Mouse (Mus musculus) midbrain, embryonic 13.5 days (tissue): ENCODE measurements around the gene Helt. TPM values are rescaled to one million over a fixed set of nuclear protein-coding genes. Genes with fewer than 3 reads are reported as not detected.

Experiments used
- ATAC-seq: fragments of 200-750 bp; cut with Nextera tagmentation; 2 replicates; pipeline ENCODE4 v1.8.0; 2017; ENCODE audit warnings: mild to moderate bottlenecking, moderate TSS enrichment, moderate library complexity
- H3K27ac ChIP-seq: fragments of 300-500 bp; sonication (generic); 2 replicates; pipeline ENCODE4 v1.5.1; 2015; ENCODE audit warnings: inconsistent platforms, mild to moderate bottlenecking, moderate library complexity
- H3K27me3 ChIP-seq: fragments of 300-500 bp; sonication (generic); 2 replicates; pipeline ENCODE4 v1.6.1; 2015; ENCODE audit warnings: mild to moderate bottlenecking, inconsistent platforms
- H3K36me3 ChIP-seq: fragments of 300-500 bp; sonication (generic); 2 replicates; pipeline ENCODE4 v1.6.1; 2015; ENCODE audit warnings: mild to moderate bottlenecking, inconsistent platforms
- H3K4me1 ChIP-seq: fragments of 300-500 bp; sonication (generic); replicated peaks from 2 replicates; pipeline ENCODE4 v1.6.1; 2015; ENCODE audit warnings: inconsistent platforms
- H3K4me2 ChIP-seq: fragments of 300-500 bp; sonication (generic); replicated peaks from 2 replicates; pipeline ENCODE4 v1.6.1; 2015; ENCODE audit warnings: moderate library complexity, mild to moderate bottlenecking, inconsistent platforms
- H3K4me3 ChIP-seq: fragments of 300-500 bp; sonication (generic); replicated peaks from 2 replicates; pipeline ENCODE4 v1.5.1; 2015; ENCODE audit warnings: mild to moderate bottlenecking, inconsistent platforms
- H3K9ac ChIP-seq: fragments of 300-500 bp; sonication (generic); replicated peaks from 2 replicates; pipeline ENCODE4 v1.6.1; 2015; ENCODE audit warnings: mild to moderate bottlenecking, inconsistent platforms
- H3K9me3 ChIP-seq: fragments of 300-500 bp; sonication (generic); 2 replicates; pipeline ENCODE4 v1.6.1; 2016; ENCODE audit warnings: mild to moderate bottlenecking, inconsistent platforms
- WGBS: fragments of 180-500 bp; shearing (Covaris S2); methylation state at CpG from one replicate; pipeline ENCODE4 v1.1.7; 2015; 5-methylcytosine and 5-hydroxymethylcytosine counted together
- polyA plus RNA-seq: library from polyadenylated mRNA; unstranded; fragments of >200 nt; fragmentation: Nextera tagmentation; extraction: Ambion mirVana; gene quantifications from 2 replicates; pipeline ENCODE4 v1.2.1, GENCODE M21; 2015

Gene Helt
- polyA plus RNA-seq = 27.1 and 38.4 TPM in 2 replicates

GRCm38 (mm10) chr8:46294181-46294892, at the start of gene Helt:
Helt (minus strand) TSS chr8:46294671.
- Histone ChIP-seq H3K36me3 (no peaks in the 10 kb centered on the region), H3K4me2 (peak within 1 kb of the TSS; percentile 54), H3K27me3 (peaks cover 94% of the 10 kb centered on the region), H3K9ac (no peak within 1 kb of the TSS), H3K4me1 (peaks cover 47% of the 10 kb centered on the region), H3K9me3 (no peaks in the 10 kb centered on the region), H3K27ac (no peak within 1 kb of the TSS), H3K4me3 (peak within 1 kb of the TSS; percentile 32)
- WGBS = under 1% methylated on average over 49 of the region's 50 CpGs
- ATAC-seq = peak; percentile 60

GRCm38 (mm10) chr8:46342272-46342671, 47.8 kb upstream of the Helt start:
- ATAC-seq = no peak
- WGBS = 88% methylated on average over 13 of the region's 13 CpGs
- H3K9ac ChIP-seq = no peak overlapping the region
- H3K4me2 ChIP-seq = no peak overlapping the region
- no peaks in the 10 kb centered on the region for H3K4me1 ChIP-seq
- no peak overlapping the region for H3K27ac ChIP-seq
- no peaks in the 10 kb centered on the region for H3K9me3 ChIP-seq
- no peaks in the 10 kb centered on the region for H3K27me3 ChIP-seq
- H3K36me3 ChIP-seq = no peaks in the 10 kb centered on the region
- no peak overlapping the region for H3K4me3 ChIP-seq

GRCm38 (mm10) chr8:46340381-46341273, 46.2 kb upstream of the Helt start:
- H3K4me3 ChIP-seq = no peak overlapping the region
- no peaks in the 10 kb centered on the region for H3K4me1 ChIP-seq
- no peaks in the 10 kb centered on the region for H3K9me3 ChIP-seq
- no peaks in the 10 kb centered on the region for H3K27me3 ChIP-seq
- no peak overlapping the region for H3K4me2 ChIP-seq
- H3K9ac ChIP-seq = no peak overlapping the region
- ATAC-seq = no peak
- H3K36me3 ChIP-seq = no peaks in the 10 kb centered on the region
- 87% methylated on average over 14 of the region's 14 CpGs for WGBS
- H3K27ac ChIP-seq = no peak overlapping the region

GRCm38 (mm10) chr8:46339317-46339716, 44.8 kb upstream of the Helt start:
- no peaks in the 10 kb centered on the region for H3K36me3 ChIP-seq
- 83% methylated on average over 5 of the region's 5 CpGs for WGBS
- H3K4me3 ChIP-seq = no peak overlapping the region
- no peaks in the 10 kb centered on the region for H3K27me3 ChIP-seq
- ATAC-seq = no peak
- no peaks in the 10 kb centered on the region for H3K4me1 ChIP-seq
- H3K27ac ChIP-seq = no peak overlapping the region
- no peak overlapping the region for H3K9ac ChIP-seq
- H3K9me3 ChIP-seq = no peaks in the 10 kb centered on the region
- no peak overlapping the region for H3K4me2 ChIP-seq

GRCm38 (mm10) chr8:46336351-46336750, 41.9 kb upstream of the Helt start:
- Histone ChIP-seq H3K4me3 (no peak overlapping the region), H3K27ac (no peak overlapping the region), H3K9ac (no peak overlapping the region), H3K36me3 (no peaks in the 10 kb centered on the region), H3K9me3 (no peaks in the 10 kb centered on the region), H3K4me2 (no peak overlapping the region), H3K4me1 (0 out of 2 replicates have a peak, but pooled peaks cover 4% of the 10 kb centered on the region), H3K27me3 (no peaks in the 10 kb centered on the region)
- 91% methylated on average over 8 of the region's 8 CpGs for WGBS
- ATAC-seq = no peak

GRCm38 (mm10) chr8:46332389-46333061, 38.1 kb upstream of the Helt start:
- no peaks in the 10 kb centered on the region for H3K9me3 ChIP-seq
- 87% methylated on average over 7 of the region's 7 CpGs for WGBS
- no peak overlapping the region for H3K4me3 ChIP-seq
- no peak for ATAC-seq
- H3K27me3 ChIP-seq = no peaks in the 10 kb centered on the region
- 0 out of 2 replicates have a peak, but pooled peaks cover 4% of the 10 kb centered on the region for H3K4me1 ChIP-seq
- no peak overlapping the region for H3K4me2 ChIP-seq
- no peak overlapping the region for H3K27ac ChIP-seq
- H3K36me3 ChIP-seq = no peaks in the 10 kb centered on the region
- no peak overlapping the region for H3K9ac ChIP-seq

GRCm38 (mm10) chr8:46331801-46332200, 37.3 kb upstream of the Helt start:
- no peaks in the 10 kb centered on the region for H3K9me3 ChIP-seq
- 82% methylated on average over 5 of the region's 5 CpGs for WGBS
- ATAC-seq = no peak

GRCm38 (mm10) chr8:46329396-46329795, 34.9 kb upstream of the Helt start:
- 0 out of 2 replicates have a peak, but pooled peaks cover 4% of the 10 kb centered on the region for H3K4me1 ChIP-seq
- WGBS = 75% methylated on average over 4 of the region's 4 CpGs
- H3K9ac ChIP-seq = no peak overlapping the region
- no peaks in the 10 kb centered on the region for H3K27me3 ChIP-seq
- H3K4me2 ChIP-seq = no peak overlapping the region
- no peaks in the 10 kb centered on the region for H3K9me3 ChIP-seq
- no peak overlapping the region for H3K27ac ChIP-seq
- H3K4me3 ChIP-seq = no peak overlapping the region
- no peak for ATAC-seq
- no peaks in the 10 kb centered on the region for H3K36me3 ChIP-seq

More at GRCm38 (mm10) chr8:46331801-46332200, 37.3 kb upstream of the Helt start:
- Histone ChIP-seq H3K4me3 (no peak overlapping the region), H3K9ac (no peak overlapping the region), H3K27me3 (no peaks in the 10 kb centered on the region), H3K4me2 (no peak overlapping the region), H3K27ac (no peak overlapping the region), H3K4me1 (0 out of 2 replicates have a peak, but pooled peaks cover 4% of the 10 kb centered on the region), H3K36me3 (no peaks in the 10 kb centered on the region)

GRCm38 (mm10) chr8:46327284-46327683, 32.8 kb upstream of the Helt start:
- H3K36me3 ChIP-seq = no peaks in the 10 kb centered on the region
- ATAC-seq = no peak
- no peak overlapping the region for H3K4me3 ChIP-seq
- no peaks in the 10 kb centered on the region for H3K9me3 ChIP-seq
- no peak overlapping the region for H3K9ac ChIP-seq
- 90% methylated on average over 7 of the region's 7 CpGs for WGBS
- H3K27ac ChIP-seq = no peak overlapping the region
- H3K4me2 ChIP-seq = no peak overlapping the region
- no peaks in the 10 kb centered on the region for H3K27me3 ChIP-seq
- no peaks in the 10 kb centered on the region for H3K4me1 ChIP-seq

GRCm38 (mm10) chr8:46326715-46327114, 32.2 kb upstream of the Helt start:
- no peaks in the 10 kb centered on the region for H3K4me1 ChIP-seq
- no peak overlapping the region for H3K9ac ChIP-seq
- no peaks in the 10 kb centered on the region for H3K9me3 ChIP-seq
- H3K4me2 ChIP-seq = no peak overlapping the region
- H3K27ac ChIP-seq = no peak overlapping the region
- H3K27me3 ChIP-seq = no peaks in the 10 kb centered on the region
- H3K36me3 ChIP-seq = no peaks in the 10 kb centered on the region
- no peak for ATAC-seq
- 69% methylated on average over 5 of the region's 5 CpGs for WGBS
- H3K4me3 ChIP-seq = no peak overlapping the region

GRCm38 (mm10) chr8:46324676-46325075, 30.2 kb upstream of the Helt start:
- no peaks in the 10 kb centered on the region for H3K9me3 ChIP-seq
- H3K4me1 ChIP-seq = no peaks in the 10 kb centered on the region
- H3K27ac ChIP-seq = no peak overlapping the region
- no peak overlapping the region for H3K9ac ChIP-seq
- H3K4me3 ChIP-seq = no peak overlapping the region
- H3K27me3 ChIP-seq = no peaks in the 10 kb centered on the region
- H3K4me2 ChIP-seq = no peak overlapping the region
- no peak for ATAC-seq
- 87% methylated on average over 5 of the region's 5 CpGs for WGBS
- H3K36me3 ChIP-seq = no peaks in the 10 kb centered on the region
